Mouse (Mus musculus): ENCODE data around the gene Lrrc43. TPM values are rescaled to one million over a fixed set of nuclear protein-coding genes. Genes with fewer than 3 reads are reported as not detected.

Lrrc43 gene
- total and polyA plus RNA-seq, 2 experiments from 2014 or later: not detected

DNA sequence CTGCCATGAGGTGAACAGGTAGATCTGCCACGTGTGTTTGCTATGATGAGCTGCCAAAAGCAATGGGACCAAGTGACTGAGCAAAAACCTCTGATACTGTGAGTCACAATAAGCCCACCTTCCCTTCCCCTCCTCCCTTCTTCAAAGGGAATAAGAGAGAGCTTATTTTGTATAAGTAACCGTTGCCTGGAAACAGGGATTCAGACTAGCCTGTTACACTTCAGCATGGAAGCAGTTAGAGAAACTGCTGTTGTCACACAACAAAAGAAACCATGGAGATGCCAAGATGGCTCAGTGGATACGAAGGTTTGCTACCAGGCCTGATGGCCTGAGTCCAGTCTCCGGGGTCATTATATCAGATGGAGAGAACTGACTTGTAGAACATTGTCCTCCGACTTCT is 15.3 kb upstream of the Lrrc43 start:
- H3K27ac ChIP-seq (ENCODE audit: low read depth): no peak overlapping the region
- no peak overlapping the region for H3K9ac ChIP-seq (replicated peaks; ENCODE audit: low read depth, low read length)
- no peak overlapping the region for H3K4me2 ChIP-seq (ENCODE audit: low read depth, low read length)
- ATAC-seq (ENCODE audit: insufficient read depth, low read depth): no peak
- no peaks in the 10 kb centered on the region for H3K9me3 ChIP-seq (replicated peaks; ENCODE audit: control insufficient read depth, low read length)
- WGBS: 82% methylated on average over 5 of the region's 5 CpGs
- H3K27me3 ChIP-seq (ENCODE audit: control insufficient read depth, insufficient read depth, low read length): no peaks in the 10 kb centered on the region
- H3K4me1 ChIP-seq (ENCODE audit: control insufficient read depth, insufficient read depth): peaks cover 6% of the 10 kb centered on the region; the same call in 1 of the 2 replicates
- H3K4me3 ChIP-seq (ENCODE audit: low read depth, low read length): no peak overlapping the region
- no peak for DNase-seq (ENCODE audit: low spot score)
- no peak for TF ChIP-seq CTCF (IDR thresholded peaks at IDR 0.05; ENCODE audit: low read depth)
- TF ChIP-seq EP300 (IDR thresholded peaks at IDR 0.05; ENCODE audit: low read depth): no peak
- H3K36me3 ChIP-seq (replicated peaks; ENCODE audit: control insufficient read depth, insufficient read depth, low read length): no peaks in the 10 kb centered on the region

DNA sequence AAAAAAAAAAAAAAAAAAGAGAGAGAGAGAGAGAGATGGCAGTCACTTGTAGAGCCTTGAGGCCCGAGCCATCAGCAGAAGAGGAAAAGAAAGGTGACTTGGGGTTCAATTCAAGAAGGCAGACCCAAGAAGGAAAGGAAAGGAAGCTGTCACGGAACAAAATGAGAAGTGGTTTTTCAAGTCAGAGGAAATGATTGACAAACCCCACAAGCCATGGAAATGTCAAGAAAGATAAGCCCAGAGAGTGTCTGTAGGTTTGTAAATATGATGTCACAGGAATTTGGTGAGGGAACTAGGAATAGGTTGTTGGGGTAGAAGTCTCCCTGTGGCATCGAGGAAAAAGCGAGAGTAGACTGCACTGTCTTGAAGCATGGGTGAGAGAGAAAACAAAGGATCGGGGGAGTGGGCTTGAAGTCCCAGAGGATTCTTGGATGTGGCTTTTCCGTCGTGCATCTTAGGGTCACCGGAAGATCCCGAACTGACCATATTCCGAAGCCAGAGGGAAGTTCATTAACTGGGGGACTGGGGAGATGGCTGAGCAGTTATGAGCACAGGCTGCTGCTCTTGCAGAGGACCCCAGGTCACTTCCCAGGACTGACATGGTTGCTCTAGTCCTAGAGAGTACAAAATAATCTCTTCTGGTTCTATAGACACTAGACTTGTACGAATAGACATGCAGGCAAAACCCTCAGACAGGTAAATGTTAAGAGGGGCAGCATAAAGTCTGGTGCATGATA is 1.3 kb upstream of the Lrrc43 start:
- Histone ChIP-seq H3K27ac (ENCODE audit: low read depth) (no peak overlapping the region), H3K36me3 (replicated peaks; ENCODE audit: control insufficient read depth, insufficient read depth, low read length) (no peaks in the 10 kb centered on the region), H3K9me3 (replicated peaks; ENCODE audit: control insufficient read depth, low read length) (no peaks in the 10 kb centered on the region), H3K4me3 (ENCODE audit: low read depth, low read length) (no peak overlapping the region), H3K9ac (replicated peaks; ENCODE audit: low read depth, low read length) (no peak overlapping the region), H3K4me2 (ENCODE audit: low read depth, low read length) (no peak overlapping the region), H3K27me3 (ENCODE audit: control insufficient read depth, insufficient read depth, low read length) (no peaks in the 10 kb centered on the region), H3K4me1 (ENCODE audit: control insufficient read depth, insufficient read depth) (no peaks in the 10 kb centered on the region)
- no peak for TF ChIP-seq CTCF (IDR thresholded peaks at IDR 0.05; ENCODE audit: low read depth)
- TF ChIP-seq EP300 (IDR thresholded peaks at IDR 0.05; ENCODE audit: low read depth): no peak
- DNase-seq (ENCODE audit: low spot score) (no peak), ATAC-seq (ENCODE audit: insufficient read depth, low read depth) (no peak)
- 71% methylated on average over 11 of the region's 11 CpGs for WGBS

DNA sequence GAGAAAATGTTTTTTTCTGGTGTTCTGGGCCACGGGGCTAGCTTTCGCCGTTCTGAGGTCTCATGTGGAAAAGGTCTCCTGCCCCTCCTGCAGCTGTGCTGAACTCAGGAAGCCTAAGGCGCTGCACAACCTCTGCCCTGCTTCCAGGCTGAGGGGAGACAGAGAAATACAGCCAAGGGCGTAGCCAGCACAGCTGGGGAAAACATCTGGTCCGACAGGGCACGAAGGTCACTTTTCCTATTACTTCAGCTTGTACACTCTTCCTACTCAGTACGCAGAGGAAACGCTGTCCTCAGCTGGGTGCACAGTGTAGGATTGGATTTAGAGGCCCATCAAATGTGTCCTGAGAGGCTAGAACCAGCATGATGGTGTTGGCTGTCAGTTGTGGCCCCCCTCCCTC is 830 bp downstream of the Lrrc43 start:
- Histone ChIP-seq H3K4me1 (ENCODE audit: control insufficient read depth, insufficient read depth) (no peaks in the 10 kb centered on the region), H3K27me3 (ENCODE audit: control insufficient read depth, insufficient read depth, low read length) (no peaks in the 10 kb centered on the region), H3K9me3 (replicated peaks; ENCODE audit: control insufficient read depth, low read length) (no peaks in the 10 kb centered on the region), H3K36me3 (replicated peaks; ENCODE audit: control insufficient read depth, insufficient read depth, low read length) (no peaks in the 10 kb centered on the region), H3K4me3 (ENCODE audit: low read depth, low read length) (no peak overlapping the region), H3K27ac (ENCODE audit: low read depth) (no peak overlapping the region), H3K4me2 (ENCODE audit: low read depth, low read length) (no peak overlapping the region), H3K9ac (replicated peaks; ENCODE audit: low read depth, low read length) (no peak overlapping the region)
- 53% methylated on average over 9 of the region's 9 CpGs for WGBS
- DNase-seq (ENCODE audit: low spot score) (no peak), ATAC-seq (ENCODE audit: insufficient read depth, low read depth) (peak; percentile 47)
- TF ChIP-seq CTCF (IDR thresholded peaks at IDR 0.05; ENCODE audit: low read depth) (no peak), EP300 (IDR thresholded peaks at IDR 0.05; ENCODE audit: low read depth) (0 out of 2 replicates have a peak, but pooled peaks have one; percentile 56)

DNA sequence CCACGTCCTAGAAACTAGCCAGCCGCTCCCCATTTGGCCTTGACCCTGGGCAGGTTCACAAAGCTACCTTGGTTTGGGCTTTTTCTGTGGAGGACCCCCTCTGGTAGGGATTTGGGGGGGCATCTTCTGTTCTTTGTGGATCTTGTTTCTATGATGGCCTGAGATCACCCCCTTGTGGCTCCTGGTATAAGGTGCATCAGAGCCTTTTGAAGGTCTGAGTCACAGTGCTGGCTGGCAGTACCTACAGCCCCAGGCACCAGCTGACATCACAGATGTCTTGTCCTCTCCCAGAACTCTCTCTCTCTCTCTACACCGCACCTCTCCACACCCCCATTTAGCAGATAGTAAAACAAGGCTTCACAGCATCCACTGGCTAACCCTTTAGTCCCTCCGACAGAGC is 10.6 kb downstream of the Lrrc43 start:
- Histone ChIP-seq H3K9me3 (replicated peaks; ENCODE audit: control insufficient read depth, low read length) (no peaks in the 10 kb centered on the region), H3K36me3 (replicated peaks; ENCODE audit: control insufficient read depth, insufficient read depth, low read length) (no peaks in the 10 kb centered on the region), H3K4me2 (ENCODE audit: low read depth, low read length) (no peak overlapping the region), H3K4me3 (ENCODE audit: low read depth, low read length) (no peak overlapping the region), H3K27ac (ENCODE audit: low read depth) (no peak overlapping the region), H3K4me1 (ENCODE audit: control insufficient read depth, insufficient read depth) (peaks cover 9% of the 10 kb centered on the region; the same call in 1 of the 2 replicates), H3K9ac (replicated peaks; ENCODE audit: low read depth, low read length) (no peak overlapping the region), H3K27me3 (ENCODE audit: control insufficient read depth, insufficient read depth, low read length) (peaks cover 14% of the 10 kb centered on the region; the same call in 1 of the 2 replicates)
- no peak for TF ChIP-seq EP300 (IDR thresholded peaks at IDR 0.05; ENCODE audit: low read depth)
- TF ChIP-seq CTCF (IDR thresholded peaks at IDR 0.05; ENCODE audit: low read depth): peak; percentile 69
- WGBS: 43% methylated on average over 4 of the region's 4 CpGs
- DNase-seq (ENCODE audit: low spot score) (peak; percentile 56), ATAC-seq (ENCODE audit: insufficient read depth, low read depth) (0 out of 2 replicates have a peak, but pooled peaks have one; percentile 13)

DNA sequence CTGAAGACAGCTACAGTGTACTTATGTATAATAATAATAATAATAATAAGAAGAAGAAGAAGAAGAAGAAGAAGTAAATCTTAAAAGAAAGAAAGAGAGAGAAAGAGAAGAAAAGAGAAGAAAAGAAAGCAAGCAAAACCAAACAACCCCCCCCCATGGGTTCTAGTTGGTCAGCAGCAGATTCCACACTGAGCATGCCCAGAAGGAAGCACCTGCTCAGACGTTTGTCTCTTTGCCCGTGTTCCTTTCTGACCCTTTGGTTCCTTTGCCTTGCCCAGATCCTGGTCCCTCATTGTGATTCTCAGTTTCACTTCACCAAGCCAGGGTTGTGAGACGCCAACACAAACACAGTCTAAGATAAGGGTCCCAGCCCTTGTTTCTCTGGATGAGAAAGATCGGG is 12.9 kb downstream of the Lrrc43 start:
- Histone ChIP-seq H3K9me3 (replicated peaks; ENCODE audit: control insufficient read depth, low read length) (no peaks in the 10 kb centered on the region), H3K4me2 (ENCODE audit: low read depth, low read length) (no peak overlapping the region), H3K9ac (replicated peaks; ENCODE audit: low read depth, low read length) (no peak overlapping the region), H3K4me1 (ENCODE audit: control insufficient read depth, insufficient read depth) (peaks cover 9% of the 10 kb centered on the region; the same call in 1 of the 2 replicates), H3K4me3 (ENCODE audit: low read depth, low read length) (no peak overlapping the region), H3K36me3 (replicated peaks; ENCODE audit: control insufficient read depth, insufficient read depth, low read length) (no peaks in the 10 kb centered on the region), H3K27ac (ENCODE audit: low read depth) (no peak overlapping the region), H3K27me3 (ENCODE audit: control insufficient read depth, insufficient read depth, low read length) (peaks cover 20% of the 10 kb centered on the region; the same call in 1 of the 2 replicates)
- 42% methylated on average over 4 of the region's 4 CpGs for WGBS
- DNase-seq (ENCODE audit: low spot score) (no peak), ATAC-seq (ENCODE audit: insufficient read depth, low read depth) (no peak)
- TF ChIP-seq EP300 (IDR thresholded peaks at IDR 0.05; ENCODE audit: low read depth) (no peak), CTCF (IDR thresholded peaks at IDR 0.05; ENCODE audit: low read depth) (no peak)
